In genomic region chr1:184786376-184787151, GRCm38 (mm10) we compare ENCODE assay signal across 15 mouse cellular contexts. TPM values are rescaled to one million over a fixed set of nuclear protein-coding genes. Genes with fewer than 3 reads are reported as not detected.
DNase-seq lines count a peak whose midpoint lies in the region; ATAC-seq and TF ChIP-seq lines count a peak whose summit lies in the region.
"Had no signal": no experiment of that assay in that cellular context is flagged by ENCODE, and none has a peak within 500 bp of the region (broad histone marks: within the 10 kb centered on the region; RNA-seq: fewer than 3 reads in every experiment).

No protein-coding gene starts in this region.

- H3K9me3 ChIP-seq in liver, embryonic 16.5 days (replicated peaks; ENCODE audit: control insufficient read depth, low read length): no peaks in the 10 kb centered on the region
- no peaks in the 10 kb centered on the region for H3K9me3 ChIP-seq in heart, embryonic 12.5 days (replicated peaks)
- H3K9me3 ChIP-seq: G1E; liver, embryonic 15.5 days had no signal

- peak; percentile 30; the same call in 1 of the 2 replicates for TF ChIP-seq CTCF in kidney, adult 2 months (conservative IDR thresholded peaks at IDR 0.05; ENCODE audit: insufficient read depth, insufficient read length, low read depth, low read length)

- H3K4me1 ChIP-seq in kidney, adult 2 months (ENCODE audit: control insufficient read depth, insufficient read depth, low read length): no peaks in the 10 kb centered on the region
- H3K4me1 ChIP-seq in liver, embryonic 16.5 days (ENCODE audit: control insufficient read depth, low read depth, low read length): no peaks in the 10 kb centered on the region; the same call in 1 of the 2 replicates
- H3K4me1 ChIP-seq in heart, embryonic 12.5 days (replicated peaks): no peaks in the 10 kb centered on the region

- peak; percentile 51 for ATAC-seq in liver, embryonic 16.5 days (ENCODE audit: low read depth)
- ATAC-seq in heart, embryonic 12.5 days (ENCODE audit: insufficient number of reproducible peaks, low FRiP score): no peak
- ATAC-seq: hindbrain, embryonic 16.5 days had no signal

- no peak overlapping the region for H3K4me3 ChIP-seq in kidney, adult 2 months (ENCODE audit: insufficient read depth, low read depth, low read length)
- no peak overlapping the region for H3K4me3 ChIP-seq in liver, embryonic 16.5 days (ENCODE audit: low read depth, low read length)
- no peak overlapping the region for H3K4me3 ChIP-seq in heart, embryonic 12.5 days
- H3K4me3 ChIP-seq: liver, embryonic 15.5 days had no signal

- intact Hi-C loops in left cerebral cortex, postnatal 36 days (cut with DNase I): no loop called here

- no peak for DNase-seq in kidney, adult 2 months
- DNase-seq in kidney, adult 9 months: no peak
- DNase-seq in A20 (ENCODE audit: low read depth, low spot score) (peak; percentile 48), ZHBTc4 (ENCODE audit: low read depth, low spot score) (peak; percentile 51)
- DNase-seq in ovary, adult 18-20 months (ENCODE audit: low spot score): no peak
- DNase-seq in left cerebral cortex, postnatal 36 days (ENCODE audit: low spot score in 2 of 2): no peak
- DNase-seq: adrenal gland, postnatal 25 days; heart, adult 11 months; layer of hippocampus, adult 9-11 months had no signal

- WGBS in kidney, adult 2 months: 74% methylated on average over 13 of the region's 13 CpGs
- 39% methylated on average over 13 of the region's 13 CpGs for WGBS in liver, embryonic 16.5 days (ENCODE audit: insufficient replicate concordance)
- 57% methylated on average over 13 of the region's 13 CpGs for WGBS in heart, embryonic 12.5 days

- no peaks in the 10 kb centered on the region for H3K36me3 ChIP-seq in kidney, adult 2 months (ENCODE audit: control insufficient read depth, insufficient read depth, low read length)
- H3K36me3 ChIP-seq in liver, embryonic 16.5 days (ENCODE audit: control insufficient read depth, insufficient read depth): no peaks in the 10 kb centered on the region; the same call in 1 of the 2 replicates
- no peaks in the 10 kb centered on the region for H3K36me3 ChIP-seq in heart, embryonic 12.5 days
- H3K36me3 ChIP-seq: G1E; liver, embryonic 15.5 days had no signal

- H3K27me3 ChIP-seq in kidney, adult 2 months (replicated peaks; ENCODE audit: control insufficient read depth, insufficient read depth, low read length): no peaks in the 10 kb centered on the region
- H3K27me3 ChIP-seq in liver, embryonic 16.5 days (ENCODE audit: control insufficient read depth, insufficient read depth, low read depth, low read length): no peaks in the 10 kb centered on the region
- 0 out of 2 replicates have a peak, but pooled peaks cover 5% of the 10 kb centered on the region for H3K27me3 ChIP-seq in heart, embryonic 12.5 days (replicated peaks)

- no peak overlapping the region for H3K27ac ChIP-seq in kidney, adult 2 months (ENCODE audit: insufficient read depth, low read depth, low read length)
- no peak overlapping the region for H3K27ac ChIP-seq in liver, embryonic 16.5 days (ENCODE audit: low read length)
- H3K27ac ChIP-seq in heart, embryonic 12.5 days (ENCODE audit: poor library complexity, severe bottlenecking): no peak overlapping the region
- H3K27ac ChIP-seq: liver, embryonic 15.5 days had no signal

- no peak overlapping the region for H3K9ac ChIP-seq in liver, embryonic 16.5 days (ENCODE audit: low read depth, low read length)
- no peak overlapping the region for H3K9ac ChIP-seq in heart, embryonic 12.5 days
- H3K9ac ChIP-seq: liver, embryonic 15.5 days had no signal

- TF ChIP-seq POLR2A in kidney, adult 2 months (IDR thresholded peaks at IDR 0.05; ENCODE audit: low read depth, low read length): no peak

- H3K4me2 ChIP-seq in liver, embryonic 16.5 days (ENCODE audit: low read depth, low read length): no peak overlapping the region
- no peak overlapping the region for H3K4me2 ChIP-seq in heart, embryonic 12.5 days
- H3K4me2 ChIP-seq: liver, embryonic 15.5 days had no signal

RNA-seq across cellular contexts. Expression of gene Marc1, which starts 24.5 kb away (rescaled TPM):
- 1.0 and 2.1 TPM in 2 replicates for polyA plus RNA-seq in kidney, adult 2 months (2012; rRNA removed)
- polyA plus RNA-seq in liver, embryonic 16.5 days (2015; fragmentation: Nextera tagmentation; extraction: Ambion mirVana): 42.6 and 42.9 TPM in 2 replicates
- 0.14 and 0.24 TPM in 2 replicates for polyA plus RNA-seq in heart, embryonic 12.5 days (2016; fragmentation: Nextera tagmentation; extraction: Ambion mirVana)
- total RNA-seq in left cerebral cortex, postnatal 36 days (2021): under 1 TPM in 1 of 2 experiments, not detected in 1; 0.18 TPM
- total RNA-seq: G1E; monocyte, adult 5-6 weeks had no signal
- polyA plus RNA-seq: G1E had no signal

RNA-seq across cellular contexts. Expression of gene Hlx, which starts 54.1 kb away (rescaled TPM):
- polyA plus RNA-seq in kidney, adult 2 months (2012; rRNA removed): 7.4 and 8.1 TPM in 2 replicates
- 5.1 and 6.5 TPM in 2 replicates for polyA plus RNA-seq in liver, embryonic 16.5 days (2015; fragmentation: Nextera tagmentation; extraction: Ambion mirVana)
- polyA plus RNA-seq in heart, embryonic 12.5 days (2016; fragmentation: Nextera tagmentation; extraction: Ambion mirVana): 8.7 and 8.8 TPM in 2 replicates
- total RNA-seq in left cerebral cortex, postnatal 36 days (2021): 1 to 10 TPM; 1.1 to 1.4 TPM

RNA-seq across cellular contexts. Expression of gene Marc2, which starts 59.7 kb away (rescaled TPM):
- 257 and 403 TPM in 2 replicates for polyA plus RNA-seq in kidney, adult 2 months (2012; rRNA removed)
- polyA plus RNA-seq in liver, embryonic 16.5 days (2015; fragmentation: Nextera tagmentation; extraction: Ambion mirVana): 222 and 226 TPM in 2 replicates
- polyA plus RNA-seq in heart, embryonic 12.5 days (2016; fragmentation: Nextera tagmentation; extraction: Ambion mirVana): 92.5 and 95.8 TPM in 2 replicates
- total RNA-seq in left cerebral cortex, postnatal 36 days (2021): 100 to 1,000 TPM; 156 to 164 TPM

Comparison
In these comparisons a context has a peak if more than half of its experiments do, and no peak if none do; other contexts are left out.
1. DNase-seq: peak in A20 (single experiment) and ZHBTc4 (single experiment); none in kidney, adult 2 months (single experiment), kidney, adult 9 months (single experiment), ovary, adult 18-20 months (single experiment) and left cerebral cortex, postnatal 36 days (0 of 2).
2. RNA of gene Marc1, which starts 24.5 kb away (polyA plus RNA-seq): 42.6 to 42.9 TPM in liver, embryonic 16.5 days; 1.0 to 2.1 TPM in kidney, adult 2 months and 0.14 to 0.24 TPM in heart, embryonic 12.5 days; every median in the first group is over 10 times any median in the second.